Mouse (Mus musculus) regulatory T cell (primary cell): ENCODE measurements around the gene Sdr39u1.

ENCODE experiments used
- in situ Hi-C: fragments of 300-600 bp; cut with MboI, MseI; formaldehyde crosslinking; loops from one replicate; pipeline ENCODE4 v1.15.1; 2025; ENCODE audit warnings: high pct_unique_total_duplicates

Sdr39u1 gene

GRCm38 (mm10) chr14:55884713-55885113 is 15.4 kb downstream of the Sdr39u1 start, which contains the start of gene Khnyn:
Gene Khnyn (plus strand): TSS chr14:55884947.
- in situ Hi-C loops = no loop called here

DNA sequence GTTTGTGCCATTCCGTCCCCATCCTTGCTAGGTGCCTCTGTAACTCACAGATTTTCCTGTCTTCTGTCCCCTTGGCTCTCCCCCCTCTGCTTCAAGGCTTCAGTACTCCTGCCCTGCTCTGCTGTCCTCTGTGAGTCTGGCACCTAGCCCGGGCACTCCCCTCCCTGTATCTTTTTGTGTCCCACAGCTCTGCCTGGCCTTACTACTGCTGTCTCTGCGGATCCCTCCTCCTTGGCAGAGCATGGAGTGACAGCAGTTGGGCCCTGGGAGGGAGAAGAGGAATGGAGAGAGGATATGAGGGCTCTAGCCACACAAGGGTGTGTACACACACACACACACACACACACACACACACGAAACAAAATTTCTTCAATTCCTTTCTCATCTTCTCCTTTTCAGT is 15.9 kb downstream of the Sdr39u1 start, which contains the start of gene Cbln3:
Cbln3 (minus strand) TSS at position 227 of the 400 bp plus-strand sequence.
- in situ Hi-C loops = no loop called here

GRCm38 (mm10) chr14:55883663-55884062 is 16.4 kb downstream of the Sdr39u1 start:
- in situ Hi-C loops = no loop called here

- in situ Hi-C loops = no loop called here
These were observed 16.9 kb downstream of the Sdr39u1 start for GRCm38 (mm10) chr14:55883149-55883661.

GRCm38 (mm10) chr14:55882171-55882641 is 17.9 kb downstream of the Sdr39u1 start:
- in situ Hi-C loops = no loop called here

GRCm38 (mm10) chr14:55880982-55881381 is 19.1 kb downstream of the Sdr39u1 start:
- in situ Hi-C loops = no loop called here

- in situ Hi-C loops = loop anchor here (5.0 kb wide), 1 partner anchor 43 kb away; no protein-coding TSS in a partner anchor
These were observed 20.5 kb downstream of the Sdr39u1 start for GRCm38 (mm10) chr14:55879623-55880022.

DNA sequence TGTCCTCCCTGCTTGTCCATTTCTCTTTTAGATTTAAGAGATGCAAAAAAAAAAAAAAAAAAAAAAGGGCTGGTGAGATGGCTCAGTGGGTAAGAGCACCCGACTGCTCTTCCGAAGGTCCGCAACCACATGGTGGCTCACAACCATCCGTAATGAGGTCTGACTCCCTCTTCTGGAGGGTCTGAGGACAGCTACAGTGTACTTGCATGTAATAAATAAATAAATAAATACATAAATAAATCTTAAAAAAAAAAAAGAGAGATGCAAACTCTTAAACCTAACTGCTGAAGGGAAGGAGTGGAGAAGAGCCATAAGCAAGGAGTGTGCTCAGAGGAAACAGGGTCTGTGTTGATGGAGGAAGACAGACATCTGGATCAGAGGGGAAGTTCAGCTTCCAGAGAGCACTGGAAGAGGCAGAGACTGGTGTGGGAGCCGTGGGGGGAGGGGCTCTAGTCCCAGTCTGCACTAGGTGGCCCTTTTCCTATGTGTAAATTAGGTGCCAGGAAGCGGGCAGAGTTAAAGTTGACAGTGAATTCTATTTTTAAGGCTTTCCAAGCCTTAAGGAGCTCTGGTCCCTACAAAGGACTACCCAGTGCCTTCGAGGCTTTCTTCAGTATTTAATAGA is 21.7 kb downstream of the Sdr39u1 start:
- in situ Hi-C loops = loop anchor here (5.0 kb wide), 1 partner anchor 44 kb away; no protein-coding TSS in a partner anchor

GRCm38 (mm10) chr14:55877469-55878315 is 22.4 kb downstream of the Sdr39u1 start:
- in situ Hi-C loops = loop anchor here (5.0 kb wide), 1 partner anchor 45 kb away; no protein-coding TSS in a partner anchor

GRCm38 (mm10) chr14:55873714-55874683 is 26.1 kb downstream of the Sdr39u1 start:
- in situ Hi-C loops = no loop called here

GRCm38 (mm10) chr14:55873242-55873713 is 26.8 kb downstream of the Sdr39u1 start:
- in situ Hi-C loops = no loop called here

DNA sequence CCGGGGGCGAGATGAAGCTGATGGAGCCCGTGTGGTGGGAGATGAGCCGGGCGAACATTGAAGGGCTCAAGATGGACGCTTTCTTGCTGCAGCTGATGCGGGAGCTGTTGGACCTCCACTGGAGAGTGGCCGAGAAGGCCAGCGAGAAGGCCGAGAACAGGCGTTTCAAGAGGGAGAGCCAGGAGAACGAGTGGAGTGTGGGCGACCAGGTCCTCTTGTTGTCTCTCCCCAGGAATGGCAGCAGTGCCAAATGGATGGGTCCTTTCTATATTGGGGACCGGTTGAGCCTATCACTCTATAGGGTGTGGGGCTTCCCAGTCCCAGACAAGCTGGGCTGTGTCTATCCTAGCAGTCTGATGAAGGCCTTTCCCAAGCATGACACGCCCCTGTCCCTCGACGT is 27.5 kb downstream of the Sdr39u1 start:
- in situ Hi-C loops = no loop called here

GRCm38 (mm10) chr14:55872039-55872438 is 28.1 kb downstream of the Sdr39u1 start:
- in situ Hi-C loops = no loop called here

- in situ Hi-C loops = no loop called here
These were observed 30.6 kb downstream of the Sdr39u1 start for GRCm38 (mm10) chr14:55869538-55869937.

- in situ Hi-C loops = no loop called here
These were observed 31.7 kb downstream of the Sdr39u1 start for GRCm38 (mm10) chr14:55868230-55869026.

- in situ Hi-C loops = no loop called here
These were observed 33.1 kb downstream of the Sdr39u1 start for GRCm38 (mm10) chr14:55866962-55867361.

GRCm38 (mm10) chr14:55863773-55864172 is 36.3 kb downstream of the Sdr39u1 start:
- in situ Hi-C loops = loop anchor here (5.0 kb wide), 1 partner anchor 86 kb away; no protein-coding TSS in a partner anchor

GRCm38 (mm10) chr14:55862970-55863369 is 37.1 kb downstream of the Sdr39u1 start:
- in situ Hi-C loops = loop anchor here (5.0 kb wide), 1 partner anchor 86 kb away; no protein-coding TSS in a partner anchor

DNA sequence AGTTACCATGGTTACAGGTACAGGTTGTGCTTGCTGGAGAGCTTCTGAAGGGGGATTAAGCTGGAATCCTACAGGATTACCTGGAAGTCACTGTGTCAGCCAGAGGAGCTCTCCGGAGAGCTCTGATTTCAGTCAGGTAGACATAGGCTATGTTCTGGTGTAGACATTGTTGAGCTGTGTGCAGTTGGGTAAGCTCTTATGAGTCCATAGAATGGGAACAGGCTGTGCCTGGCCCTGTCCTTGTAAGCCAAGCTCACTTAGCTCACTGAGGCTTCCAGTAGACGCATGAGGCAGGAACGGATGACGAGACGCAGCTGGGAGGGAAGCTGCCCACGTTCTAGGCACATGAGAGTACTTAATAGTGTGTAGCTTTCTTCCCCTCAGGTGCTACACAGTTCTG is 37.9 kb downstream of the Sdr39u1 start:
- in situ Hi-C loops = loop anchor here (5.0 kb wide), 1 partner anchor 85 kb away; no protein-coding TSS in a partner anchor

DNA sequence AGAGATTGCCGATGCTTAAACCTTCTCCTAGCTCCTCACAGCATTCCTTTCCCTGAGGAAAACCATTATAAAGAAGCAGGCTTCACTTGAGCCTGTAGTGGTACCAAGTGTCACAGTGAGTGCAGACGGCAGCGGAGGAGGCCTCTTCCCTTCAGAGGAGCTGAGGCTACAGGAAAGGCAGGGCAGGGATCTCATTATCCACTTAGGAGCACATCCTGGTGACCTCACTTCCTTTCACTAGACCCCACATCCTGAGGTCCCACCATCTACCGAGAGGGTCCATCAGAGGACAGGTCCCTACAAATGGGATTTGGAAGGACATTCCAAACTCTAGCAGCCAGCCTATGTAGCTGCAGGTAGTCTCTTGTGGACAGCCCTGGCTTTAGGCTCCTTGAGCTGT is 42.5 kb downstream of the Sdr39u1 start:
- in situ Hi-C loops = no loop called here
